Mouse (Mus musculus): ENCODE measurements around the gene Dppa1. TPM values are rescaled to one million over a fixed set of nuclear protein-coding genes. Genes with fewer than 3 reads are reported as not detected.
"Not testable (repeated sequence)": the region's sequence is repeated elsewhere in the genome, so short reads cannot be mapped to it uniquely, and the experiment has no call there.

Dppa1 gene
- polyA plus RNA-seq, 1 experiment from 2014 or later = not detected

- DNase-seq (ENCODE audit: low spot score); H3K4me1 ChIP-seq (replicated peaks; ENCODE audit: control insufficient read depth, insufficient read depth, low read length); H3K36me3 ChIP-seq (ENCODE audit: control insufficient read depth, insufficient read depth, low read length); H3K4me3 ChIP-seq (ENCODE audit: low read depth, low read length); H3K4me2 ChIP-seq (replicated peaks; ENCODE audit: low read depth, low read length); H3K27me3 ChIP-seq (ENCODE audit: control insufficient read depth, insufficient read depth, low read length); H3K9me3 ChIP-seq (ENCODE audit: control insufficient read depth, low read length); H3K9ac ChIP-seq (ENCODE audit: low read depth, low read length); ATAC-seq (ENCODE audit: low FRiP score); H3K27ac ChIP-seq (ENCODE audit: low read depth, low read length): not testable (repeated sequence)
- WGBS = 90% methylated on average over 4 of the region's 4 CpGs
Observed at GRCm38 (mm10) chr11:46635516-46635915, 6.5 kb upstream of the Dppa1 start.

GRCm38 (mm10) chr11:46631635-46632034 is 2.6 kb upstream of the Dppa1 start:
- 43% methylated on average over 3 of the region's 3 CpGs for WGBS
- Histone ChIP-seq H3K9me3 (ENCODE audit: control insufficient read depth, low read length) (no peaks in the 10 kb centered on the region), H3K27ac (ENCODE audit: low read depth, low read length) (no peak overlapping the region), H3K4me1 (replicated peaks; ENCODE audit: control insufficient read depth, insufficient read depth, low read length) (no peaks in the 10 kb centered on the region), H3K9ac (ENCODE audit: low read depth, low read length) (no peak overlapping the region), H3K4me3 (ENCODE audit: low read depth, low read length) (no peak overlapping the region), H3K27me3 (ENCODE audit: control insufficient read depth, insufficient read depth, low read length) (no peaks in the 10 kb centered on the region), H3K36me3 (ENCODE audit: control insufficient read depth, insufficient read depth, low read length) (no peaks in the 10 kb centered on the region), H3K4me2 (replicated peaks; ENCODE audit: low read depth, low read length) (no peak overlapping the region)
- DNase-seq (ENCODE audit: low spot score) = peak; percentile 47
- peak; percentile 61; the same call in 1 of the 2 replicates for ATAC-seq (ENCODE audit: low FRiP score)

GRCm38 (mm10) chr11:46620414-46621168 is 8.5 kb downstream of the Dppa1 start:
- Histone ChIP-seq H3K27ac (ENCODE audit: low read depth, low read length) (no peak overlapping the region), H3K9ac (ENCODE audit: low read depth, low read length) (no peak overlapping the region), H3K4me1 (replicated peaks; ENCODE audit: control insufficient read depth, insufficient read depth, low read length) (no peaks in the 10 kb centered on the region), H3K4me2 (replicated peaks; ENCODE audit: low read depth, low read length) (no peak overlapping the region), H3K4me3 (ENCODE audit: low read depth, low read length) (no peak overlapping the region), H3K9me3 (ENCODE audit: control insufficient read depth, low read length) (no peaks in the 10 kb centered on the region), H3K27me3 (ENCODE audit: control insufficient read depth, insufficient read depth, low read length) (no peaks in the 10 kb centered on the region), H3K36me3 (ENCODE audit: control insufficient read depth, insufficient read depth, low read length) (no peaks in the 10 kb centered on the region)
- DNase-seq (ENCODE audit: low spot score) (no peak), ATAC-seq (ENCODE audit: low FRiP score) (no peak)
- 74% methylated on average over 7 of the region's 7 CpGs for WGBS

- H3K4me1 ChIP-seq (replicated peaks; ENCODE audit: control insufficient read depth, insufficient read depth, low read length) = no peaks in the 10 kb centered on the region
- WGBS = 88% methylated on average over 1 of the region's 1 CpGs
- no peak overlapping the region for H3K9ac ChIP-seq (ENCODE audit: low read depth, low read length)
- H3K27ac ChIP-seq (ENCODE audit: low read depth, low read length) = no peak overlapping the region
- H3K4me3 ChIP-seq (ENCODE audit: low read depth, low read length) = no peak overlapping the region
- no peaks in the 10 kb centered on the region for H3K27me3 ChIP-seq (ENCODE audit: control insufficient read depth, insufficient read depth, low read length)
- ATAC-seq (ENCODE audit: low FRiP score) (no peak), DNase-seq (ENCODE audit: low spot score) (no peak)
- H3K36me3 ChIP-seq (ENCODE audit: control insufficient read depth, insufficient read depth, low read length) = no peaks in the 10 kb centered on the region
- no peak overlapping the region for H3K4me2 ChIP-seq (replicated peaks; ENCODE audit: low read depth, low read length)
- no peaks in the 10 kb centered on the region for H3K9me3 ChIP-seq (ENCODE audit: control insufficient read depth, low read length)
Observed at GRCm38 (mm10) chr11:46619929-46620328, 9.1 kb downstream of the Dppa1 start.

- Histone ChIP-seq H3K9ac (ENCODE audit: low read depth, low read length) (no peak overlapping the region), H3K9me3 (ENCODE audit: control insufficient read depth, low read length) (no peaks in the 10 kb centered on the region), H3K4me3 (ENCODE audit: low read depth, low read length) (no peak overlapping the region), H3K36me3 (ENCODE audit: control insufficient read depth, insufficient read depth, low read length) (no peaks in the 10 kb centered on the region), H3K27me3 (ENCODE audit: control insufficient read depth, insufficient read depth, low read length) (no peaks in the 10 kb centered on the region), H3K4me2 (replicated peaks; ENCODE audit: low read depth, low read length) (no peak overlapping the region), H3K27ac (ENCODE audit: low read depth, low read length) (no peak overlapping the region), H3K4me1 (replicated peaks; ENCODE audit: control insufficient read depth, insufficient read depth, low read length) (no peaks in the 10 kb centered on the region)
- ATAC-seq (ENCODE audit: low FRiP score) (no peak), DNase-seq (ENCODE audit: low spot score) (no peak)
- WGBS = 88% methylated on average over 2 of the region's 2 CpGs
Observed at GRCm38 (mm10) chr11:46592416-46592815, 36.6 kb downstream of the Dppa1 start.

- no peaks in the 10 kb centered on the region for H3K36me3 ChIP-seq (ENCODE audit: control insufficient read depth, insufficient read depth, low read length)
- H3K9ac ChIP-seq (ENCODE audit: low read depth, low read length) = no peak overlapping the region
- no peaks in the 10 kb centered on the region for H3K27me3 ChIP-seq (ENCODE audit: control insufficient read depth, insufficient read depth, low read length)
- WGBS = 80% methylated on average over 5 of the region's 5 CpGs
- no peaks in the 10 kb centered on the region for H3K9me3 ChIP-seq (ENCODE audit: control insufficient read depth, low read length)
- no peak overlapping the region for H3K4me2 ChIP-seq (replicated peaks; ENCODE audit: low read depth, low read length)
- H3K4me1 ChIP-seq (replicated peaks; ENCODE audit: control insufficient read depth, insufficient read depth, low read length) = no peaks in the 10 kb centered on the region
- DNase-seq (ENCODE audit: low spot score) (no peak), ATAC-seq (ENCODE audit: low FRiP score) (no peak)
- H3K4me3 ChIP-seq (ENCODE audit: low read depth, low read length) = no peak overlapping the region
- no peak overlapping the region for H3K27ac ChIP-seq (ENCODE audit: low read depth, low read length)
Observed at GRCm38 (mm10) chr11:46582741-46583140, 46.3 kb downstream of the Dppa1 start.

- no peak overlapping the region for H3K9ac ChIP-seq (ENCODE audit: low read depth, low read length)
- H3K36me3 ChIP-seq (ENCODE audit: control insufficient read depth, insufficient read depth, low read length) = no peaks in the 10 kb centered on the region
- no peaks in the 10 kb centered on the region for H3K9me3 ChIP-seq (ENCODE audit: control insufficient read depth, low read length)
- no peak overlapping the region for H3K4me3 ChIP-seq (ENCODE audit: low read depth, low read length)
- no peak overlapping the region for H3K4me2 ChIP-seq (replicated peaks; ENCODE audit: low read depth, low read length)
- H3K4me1 ChIP-seq (replicated peaks; ENCODE audit: control insufficient read depth, insufficient read depth, low read length) = no peaks in the 10 kb centered on the region
- 84% methylated on average over 3 of the region's 3 CpGs for WGBS
- ATAC-seq (ENCODE audit: low FRiP score) = no peak
- no peaks in the 10 kb centered on the region for H3K27me3 ChIP-seq (ENCODE audit: control insufficient read depth, insufficient read depth, low read length)
- DNase-seq (ENCODE audit: low spot score) = no peak
- no peak overlapping the region for H3K27ac ChIP-seq (ENCODE audit: low read depth, low read length)
Observed at GRCm38 (mm10) chr11:46580428-46580827, 48.6 kb downstream of the Dppa1 start.

GRCm38 (mm10) chr11:46578771-46579281 is 50.2 kb downstream of the Dppa1 start:
- H3K4me2 ChIP-seq (replicated peaks; ENCODE audit: low read depth, low read length) = no peak overlapping the region
- no peak overlapping the region for H3K27ac ChIP-seq (ENCODE audit: low read depth, low read length)
- no peaks in the 10 kb centered on the region for H3K9me3 ChIP-seq (ENCODE audit: control insufficient read depth, low read length)
- H3K4me3 ChIP-seq (ENCODE audit: low read depth, low read length) = no peak overlapping the region
- 70% methylated on average over 5 of the region's 5 CpGs for WGBS
- no peak overlapping the region for H3K9ac ChIP-seq (ENCODE audit: low read depth, low read length)
- ATAC-seq (ENCODE audit: low FRiP score) (no peak), DNase-seq (ENCODE audit: low spot score) (no peak)
- H3K27me3 ChIP-seq (ENCODE audit: control insufficient read depth, insufficient read depth, low read length) = no peaks in the 10 kb centered on the region
- H3K36me3 ChIP-seq (ENCODE audit: control insufficient read depth, insufficient read depth, low read length) = no peaks in the 10 kb centered on the region
- H3K4me1 ChIP-seq (replicated peaks; ENCODE audit: control insufficient read depth, insufficient read depth, low read length) = no peaks in the 10 kb centered on the region

- Histone ChIP-seq H3K36me3 (ENCODE audit: control insufficient read depth, insufficient read depth, low read length) (no peaks in the 10 kb centered on the region), H3K4me2 (replicated peaks; ENCODE audit: low read depth, low read length) (no peak within 1 kb of the TSS), H3K9me3 (ENCODE audit: control insufficient read depth, low read length) (no peaks in the 10 kb centered on the region), H3K4me3 (ENCODE audit: low read depth, low read length) (no peak within 1 kb of the TSS), H3K4me1 (replicated peaks; ENCODE audit: control insufficient read depth, insufficient read depth, low read length) (no peaks in the 10 kb centered on the region), H3K27me3 (ENCODE audit: control insufficient read depth, insufficient read depth, low read length) (no peaks in the 10 kb centered on the region), H3K27ac (ENCODE audit: low read depth, low read length) (no peak within 1 kb of the TSS), H3K9ac (ENCODE audit: low read depth, low read length) (no peak within 1 kb of the TSS)
- WGBS = 84% methylated on average over 1 of the region's 1 CpGs
- ATAC-seq (ENCODE audit: low FRiP score) (no peak), DNase-seq (ENCODE audit: low spot score) (no peak)
Observed at GRCm38 (mm10) chr11:46571327-46571726, 57.7 kb downstream of the Dppa1 start, which contains the start of gene BC053393. Gene BC053393 (plus strand): TSS chr11:46571536.

Measured in hindbrain, embryonic 11.5 days (tissue).